Mouse (Mus musculus) G1E (cell line): ENCODE results near the gene Slc10a7.

Source experiments
- CTCF ChIP-seq: IDR thresholded peaks from 2 replicates; pipeline ENCODE4 v1.5.1; 2012; ENCODE audit warnings: low read depth, low read length, inconsistent platforms, mixed read lengths
- GATA1 ChIP-seq: IDR thresholded peaks from 2 replicates; pipeline ENCODE4 v1.6.1; 2012; ENCODE audit warnings: borderline replicate concordance, low read length, inconsistent platforms, mixed read lengths
- POLR2AphosphoS5 ChIP-seq: IDR thresholded peaks from 2 replicates; pipeline ENCODE4 v1.6.1; 2012; ENCODE audit warnings: low read depth, low read length, inconsistent platforms; ENCODE audit not compliant: insufficient replicate concordance
- TAL1 ChIP-seq: conservative IDR thresholded peaks from 2 replicates; pipeline ENCODE4 v1.6.1; 2012; ENCODE audit warnings: low read depth, low read length, inconsistent platforms, mixed read lengths

DNA sequence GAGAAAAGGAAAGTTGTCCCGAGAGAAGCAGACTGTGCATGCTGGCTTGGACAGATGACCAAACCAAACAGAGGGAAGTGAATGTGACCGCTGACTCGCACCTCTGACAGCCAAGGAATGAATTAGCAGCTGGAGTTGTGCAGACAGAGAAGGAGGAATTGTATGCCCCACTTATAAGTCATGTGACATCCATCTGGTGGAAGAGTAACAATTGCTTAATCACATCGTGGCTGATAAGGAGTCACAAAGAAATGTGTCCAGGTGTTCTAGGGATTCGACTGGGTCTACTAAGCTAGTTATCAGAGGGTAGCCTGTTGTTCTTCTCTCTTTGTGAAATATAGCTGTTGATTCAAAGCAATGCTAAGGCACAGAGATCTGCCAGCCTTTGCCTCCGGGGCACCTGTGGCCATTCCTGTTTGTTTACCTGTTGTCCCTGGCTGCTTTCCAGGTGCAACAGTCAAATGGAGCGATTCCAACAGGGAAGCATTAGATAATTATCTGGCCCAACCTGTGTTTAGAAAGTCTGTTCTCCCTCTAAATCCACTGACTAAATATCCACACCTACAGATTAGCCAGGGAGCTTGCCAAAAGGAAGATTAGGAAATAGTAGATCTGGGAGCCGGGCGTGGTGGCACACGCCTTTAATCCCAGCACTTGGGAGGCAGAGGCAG is 147.7 kb downstream of the Slc10a7 start:
- TF ChIP-seq CTCF (no peak), GATA1 (no peak), TAL1 (no peak), POLR2AphosphoS5 (no peak)
